Mouse (Mus musculus) ovary, postnatal 36 days (tissue): ENCODE results near the gene Gpld1.

Source experiments
- DNase-seq: peaks from one replicate; pipeline ENCODE4 v3.0.0; 2022; ENCODE audit warnings: low spot score, mixed read lengths

Gpld1 gene

GRCm38 (mm10) chr13:24942512-24943282, at the start of gene Gpld1:
Gpld1 (plus strand) TSS chr13:24943152.
- no peak for DNase-seq

GRCm38 (mm10) chr13:24893880-24894279, 49.1 kb upstream of the Gpld1 start:
- no peak for DNase-seq

- DNase-seq = no peak
These were observed 41.0 kb upstream of the Gpld1 start for GRCm38 (mm10) chr13:24901916-24902315.

- DNase-seq = no peak
These were observed 39.5 kb upstream of the Gpld1 start for GRCm38 (mm10) chr13:24903412-24903811.

- no peak for DNase-seq
These were observed 37.5 kb upstream of the Gpld1 start for GRCm38 (mm10) chr13:24905422-24905821.

- DNase-seq = peak; percentile 23
These were observed 36.0 kb upstream of the Gpld1 start for GRCm38 (mm10) chr13:24906831-24907570.

GRCm38 (mm10) chr13:24909112-24909511, 33.8 kb upstream of the Gpld1 start:
- DNase-seq = no peak

- no peak for DNase-seq
These were observed 29.4 kb upstream of the Gpld1 start for GRCm38 (mm10) chr13:24913576-24913975.

GRCm38 (mm10) chr13:24914915-24915314, 28.0 kb upstream of the Gpld1 start:
- DNase-seq = no peak

- no peak for DNase-seq
These were observed 27.1 kb upstream of the Gpld1 start for GRCm38 (mm10) chr13:24915831-24916230.

- DNase-seq = peak; percentile 21
These were observed 22.5 kb upstream of the Gpld1 start for GRCm38 (mm10) chr13:24920333-24920977.

- no peak for DNase-seq
These were observed 21.7 kb upstream of the Gpld1 start for GRCm38 (mm10) chr13:24921281-24921680.

GRCm38 (mm10) chr13:24923991-24924390, 19.0 kb upstream of the Gpld1 start:
- DNase-seq = no peak

GRCm38 (mm10) chr13:24930591-24930990, 12.4 kb upstream of the Gpld1 start:
- no peak for DNase-seq

GRCm38 (mm10) chr13:24933199-24933598, 9.8 kb upstream of the Gpld1 start:
- no peak for DNase-seq

GRCm38 (mm10) chr13:24936772-24937107, 6.2 kb upstream of the Gpld1 start:
- no peak for DNase-seq

GRCm38 (mm10) chr13:24937108-24937838, 5.7 kb upstream of the Gpld1 start, which contains the start of gene Aldh5a1:
Aldh5a1 (minus strand) TSS chr13:24937661.
- peak; percentile 80 for DNase-seq

GRCm38 (mm10) chr13:24937839-24938166, 5.1 kb upstream of the Gpld1 start:
- no peak for DNase-seq

- peak; percentile 65 for DNase-seq
These were observed 4.3 kb upstream of the Gpld1 start for GRCm38 (mm10) chr13:24938683-24939082.

GRCm38 (mm10) chr13:24939472-24939871, 3.5 kb upstream of the Gpld1 start:
- DNase-seq = no peak

GRCm38 (mm10) chr13:24943303-24943702, 351 bp downstream of the Gpld1 start:
- DNase-seq = no peak

- DNase-seq = no peak
These were observed 2.6 kb downstream of the Gpld1 start for GRCm38 (mm10) chr13:24945567-24945966.
